Comparison of ENCODE assay signal across 8 mouse cellular contexts in the genomic region with DNA sequence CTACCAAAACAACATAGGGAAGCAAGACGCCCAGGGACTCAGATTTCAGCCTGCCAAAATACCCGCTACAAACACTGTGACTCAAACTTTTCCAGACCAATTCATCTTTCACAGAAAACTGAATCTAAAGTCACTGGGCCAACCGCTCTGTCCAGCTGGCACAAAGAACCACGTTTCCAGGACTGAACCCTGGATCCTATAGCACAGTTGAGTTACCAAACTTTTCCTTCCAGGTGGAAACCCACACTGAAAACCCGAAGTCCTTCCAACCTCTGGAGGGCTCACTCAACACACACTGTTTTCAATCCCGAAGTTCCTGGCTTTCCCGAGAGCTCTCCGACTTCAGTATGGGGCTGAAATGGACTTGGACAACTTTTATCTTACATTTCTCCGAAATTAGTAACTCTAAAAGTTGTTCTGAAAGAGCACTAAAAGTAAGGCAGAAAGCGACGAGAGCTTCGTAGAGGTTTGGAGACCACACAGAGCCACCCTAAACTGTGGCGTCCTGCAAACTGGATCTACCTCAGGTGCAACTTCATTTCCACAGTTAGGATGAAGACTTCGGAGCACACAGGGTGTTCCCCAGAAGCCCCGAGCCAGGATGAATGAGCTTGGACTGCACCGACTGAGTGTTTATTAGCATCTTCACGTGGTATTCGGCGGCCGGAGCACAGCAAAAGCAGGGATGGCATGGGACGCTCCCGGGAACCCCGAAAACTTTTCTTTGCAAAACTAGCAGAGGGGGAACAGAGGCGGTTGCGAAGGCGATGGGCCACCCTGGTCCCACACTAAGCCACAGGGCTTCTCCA. TPM values are rescaled to one million over a fixed set of nuclear protein-coding genes. Genes with fewer than 3 reads are reported as not detected.
DNase-seq lines count a peak whose midpoint lies in the region; ATAC-seq and TF ChIP-seq lines count a peak whose summit lies in the region.

No protein-coding gene starts in this region.

- H3K79me2 ChIP-seq in myocyte (ENCODE audit: control insufficient read depth, insufficient read depth), result peaks cover 54% of the 10 kb centered on the region

- H3K36me3 ChIP-seq in erythroblast, embryonic 14.5 days (ENCODE audit: control insufficient read depth), result no peaks in the 10 kb centered on the region
- H3K36me3 ChIP-seq in forebrain, embryonic 16.5 days (ENCODE audit: control insufficient read depth, insufficient read depth), result no peaks in the 10 kb centered on the region
- H3K36me3 ChIP-seq in limb, embryonic 12.5 days, result no peaks in the 10 kb centered on the region
- H3K36me3 ChIP-seq in myocyte (ENCODE audit: control insufficient read depth, insufficient read depth), result no peaks in the 10 kb centered on the region

- peak overlapping the region; percentile 85 for H3K9ac ChIP-seq in forebrain, embryonic 16.5 days (replicated peaks; ENCODE audit: low read depth, low read length)
- peak overlapping the region; percentile 100 for H3K9ac ChIP-seq in limb, embryonic 12.5 days (replicated peaks)

- H3K4me2 ChIP-seq in forebrain, embryonic 16.5 days (ENCODE audit: low read length), result peak overlapping the region; percentile 73
- peak overlapping the region; percentile 55 for H3K4me2 ChIP-seq in limb, embryonic 12.5 days
- H3K4me2 ChIP-seq in myocyte (ENCODE audit: low read depth), result peak overlapping the region; percentile 87

- H3K4me1 ChIP-seq in erythroblast, embryonic 14.5 days (ENCODE audit: control insufficient read depth), result peaks cover 31% of the 10 kb centered on the region
- H3K4me1 ChIP-seq in forebrain, embryonic 16.5 days (replicated peaks; ENCODE audit: control insufficient read depth, insufficient read depth, low read length), result peaks cover 21% of the 10 kb centered on the region
- peaks cover 38% of the 10 kb centered on the region for H3K4me1 ChIP-seq in limb, embryonic 12.5 days (replicated peaks)

- peak overlapping the region; percentile 74 for H3ac ChIP-seq in myocyte (ENCODE audit: control insufficient read depth, insufficient read length)

- DNase-seq in adipocyte (ENCODE audit: low spot score), result peak; percentile 45
- no peak for DNase-seq in spleen, postnatal 10 days (ENCODE audit: low spot score in 2 of 2)
- DNase-seq in layer of hippocampus, adult 8-10 months (ENCODE audit: low spot score in 2 of 2), result no peak

- no peaks in the 10 kb centered on the region for H3K9me3 ChIP-seq in erythroblast, embryonic 14.5 days (ENCODE audit: control insufficient read depth, low read length)
- no peaks in the 10 kb centered on the region for H3K9me3 ChIP-seq in forebrain, embryonic 16.5 days (ENCODE audit: control insufficient read depth, low read length)
- H3K9me3 ChIP-seq in limb, embryonic 12.5 days, result no peaks in the 10 kb centered on the region

- H3K27ac ChIP-seq in forebrain, embryonic 16.5 days (ENCODE audit: low read length), result no peak overlapping the region; the same call in 1 of the 2 replicates
- H3K27ac ChIP-seq in limb, embryonic 12.5 days, result peak overlapping the region; percentile 96

- no peak for ATAC-seq in erythroblast, adult 5-6 weeks (replicated peaks; ENCODE audit: low FRiP score, poor library complexity, severe bottlenecking)
- no peak; the same call in 1 of the 2 replicates for ATAC-seq in forebrain, embryonic 16.5 days
- ATAC-seq in limb, embryonic 12.5 days (ENCODE audit: insufficient number of reproducible peaks, insufficient read depth, low FRiP score, low TSS enrichment, low read depth), result 0 out of 2 replicates have a peak, but pooled peaks have one; percentile 4

- peaks cover 42% of the 10 kb centered on the region for H3K27me3 ChIP-seq in erythroblast, embryonic 14.5 days (ENCODE audit: control insufficient read depth)
- H3K27me3 ChIP-seq in forebrain, embryonic 16.5 days (replicated peaks; ENCODE audit: control insufficient read depth, insufficient read depth, low read length), result no peaks in the 10 kb centered on the region
- no peaks in the 10 kb centered on the region for H3K27me3 ChIP-seq in limb, embryonic 12.5 days
- no peaks in the 10 kb centered on the region for H3K27me3 ChIP-seq in myocyte (ENCODE audit: control insufficient read depth, insufficient read depth, insufficient read length)

- no peak for TF ChIP-seq POLR2A in myocyte (IDR thresholded peaks at IDR 0.05; ENCODE audit: insufficient read length, low read depth)

- under 1% methylated on average over 26 of the region's 26 CpGs for WGBS in forebrain, embryonic 16.5 days
- 2% methylated on average over 26 of the region's 26 CpGs for WGBS in limb, embryonic 12.5 days

- peak overlapping the region; percentile 86 for H3K4me3 ChIP-seq in erythroblast, embryonic 14.5 days (replicated peaks)
- H3K4me3 ChIP-seq in forebrain, embryonic 16.5 days (replicated peaks; ENCODE audit: low read length), result peak overlapping the region; percentile 62
- peak overlapping the region; percentile 97 for H3K4me3 ChIP-seq in limb, embryonic 12.5 days (replicated peaks)
- peak overlapping the region; percentile 71 for H3K4me3 ChIP-seq in myocyte

TF ChIP-seq in myocyte, 11 proteins besides CTCF, POLR2A, EP300 and RAD21:
- TF ChIP-seq TCF3 (IDR thresholded peaks at IDR 0.05; ENCODE audit: insufficient read length, low read depth), result no peak
- TF ChIP-seq E2F4 (IDR thresholded peaks at IDR 0.05; ENCODE audit: insufficient read depth), result no peak
- TF ChIP-seq MYOG (IDR thresholded peaks at IDR 0.05; ENCODE audit: control insufficient read depth in 1 of 3, insufficient read depth in 1 of 3, insufficient read length in 2 of 3, low read depth in 2 of 3), result no peak
- TF ChIP-seq REST (IDR thresholded peaks at IDR 0.05; ENCODE audit: insufficient read depth, insufficient read length), result no peak
- no peak for TF ChIP-seq TCF12 (IDR thresholded peaks at IDR 0.05; ENCODE audit: insufficient read depth, poor library complexity, severe bottlenecking)
- TF ChIP-seq CEBPB (IDR thresholded peaks at IDR 0.05; ENCODE audit: insufficient read depth, poor library complexity, severe bottlenecking), result no peak
- no peak for TF ChIP-seq MYOD1 (IDR thresholded peaks at IDR 0.05; ENCODE audit: control insufficient read depth in 1 of 3, insufficient read length in 2 of 3, low read depth in 2 of 3)

RNA-seq across cellular contexts. Expression of a gene that starts 1.0 kb away (rescaled TPM):
- polyA plus RNA-seq in erythroblast, embryonic 14.5 days (2012), result 0.20 and 0.24 TPM in 2 replicates
- total RNA-seq in erythroblast, adult 5-6 weeks (2015; ENCODE audit: low replicate concordance), result 0.19 and 0.21 TPM in 2 replicates
- 1.2 TPM in 1 of 2 replicates, not detected in the other for total RNA-seq in erythroblast, adult 5-6 weeks (2017; ENCODE audit: low replicate concordance)
- polyA plus RNA-seq in forebrain, embryonic 16.5 days (2015; fragmentation: Nextera tagmentation; extraction: Ambion mirVana), result 18.5 and 19.6 TPM in 2 replicates
- 69.7 and 73.5 TPM in 2 replicates for polyA plus RNA-seq in limb, embryonic 12.5 days (2016; fragmentation: Nextera tagmentation; extraction: Ambion mirVana)
- 27.7 TPM for polyA plus RNA-seq in myocyte (2012; fragmentation: generic; extraction: Trizol)
- total RNA-seq in layer of hippocampus, adult 8-10 months (2022), result 10 to 100 TPM; 17.4 to 28.1 (median 20.3) TPM

Comparison
In these comparisons a context has a peak if more than half of its experiments do, and no peak if none do; other contexts are left out.
1. RNA of a gene that starts 1.0 kb away (polyA plus RNA-seq): 69.7 to 73.5 TPM in limb, embryonic 12.5 days, 27.7 TPM in myocyte (single experiment) and 18.5 to 19.6 TPM in forebrain, embryonic 16.5 days; 0.20 to 0.24 TPM in erythroblast, embryonic 14.5 days; every median in the first group is over 10 times any median in the second.
2. Peak in every context shown above with its lines, with median percentiles within 50 percentile points of each other: H3K4me3 ChIP-seq and H3K4me2 ChIP-seq.